Mouse (Mus musculus) olfactory bulb, adult 2 months (tissue): ENCODE results near the gene Hist1h2be. TPM values are rescaled to one million over a fixed set of nuclear protein-coding genes. Genes with fewer than 3 reads are reported as not detected.
"Not testable (repeated sequence)": the region's sequence is repeated elsewhere in the genome, so short reads cannot be mapped to it uniquely, and the experiment has no call there.

Experiments
- H3K27ac ChIP-seq: fragments of 200-500 bp; 2 replicates; pipeline ENCODE4 v1.5.1; 2012; ENCODE audit warnings: low read depth, low read length; ENCODE audit not compliant: insufficient read depth
- H3K4me1 ChIP-seq: fragments of 200-500 bp; 2 replicates; pipeline ENCODE4 v1.6.1; 2012; ENCODE audit warnings: low read length; ENCODE audit not compliant: control insufficient read depth, insufficient read depth
- H3K4me3 ChIP-seq: fragments of 200-500 bp; 2 replicates; pipeline ENCODE4 v1.5.1; 2012; ENCODE audit warnings: mild to moderate bottlenecking, low read depth, low read length, moderate library complexity; ENCODE audit not compliant: insufficient read depth
- CTCF ChIP-seq: fragments of 200-500 bp; IDR thresholded peaks from 2 replicates; pipeline ENCODE4 v1.5.1; 2012; ENCODE audit warnings: low read depth, mild to moderate bottlenecking, low read length, moderate library complexity; ENCODE audit not compliant: insufficient read depth
- POLR2A ChIP-seq: fragments of 200-500 bp; IDR thresholded peaks from 2 replicates; pipeline ENCODE4 v1.6.1; 2012; ENCODE audit warnings: mild to moderate bottlenecking, low read depth, low read length, moderate library complexity; ENCODE audit not compliant: insufficient read depth
- WGBS: fragments of 180-500 bp; shearing (Covaris S2); methylation state at CpG from one replicate; pipeline ENCODE4 v1.1.7; 2018; 5-methylcytosine and 5-hydroxymethylcytosine counted together
- polyA plus RNA-seq: library from polyadenylated mRNA; stranded (reverse); fragments of >200 nt; gene quantifications from 2 replicates; pipeline ENCODE4 v1.2.4, GENCODE M21; 2012; ENCODE audit warnings: low replicate concordance; ENCODE audit not compliant: missing spikeins, insufficient read depth, insufficient read length

Gene Hist1h2be
- polyA plus RNA-seq, result not detected in 2 replicates

- Histone ChIP-seq H3K4me1 (no peaks in the 10 kb centered on the region), H3K27ac (peak within 1 kb of the TSS; percentile 98), H3K4me3 (peak within 1 kb of the TSS; percentile 60)
- WGBS, result under 1% methylated on average over 27 of the region's 27 CpGs
- TF ChIP-seq CTCF, result no peak
These were observed at the start of gene Hist1h2be for GRCm38 (mm10) chr13:23620733-23621531. TSS of gene Hist1h2be (minus strand) at chr13:23621124.

- H3K4me3 ChIP-seq, result no peak overlapping the region
- TF ChIP-seq CTCF, result no peak
- TF ChIP-seq POLR2A, result no peak
- H3K4me1 ChIP-seq, result no peaks in the 10 kb centered on the region
- 59% methylated on average over 3 of the region's 3 CpGs for WGBS
- H3K27ac ChIP-seq, result no peak overlapping the region
These were observed 41.6 kb upstream of the Hist1h2be start for GRCm38 (mm10) chr13:23662536-23662935.

GRCm38 (mm10) chr13:23659636-23660366 is 38.9 kb upstream of the Hist1h2be start:
- no peak for TF ChIP-seq POLR2A
- no peak for TF ChIP-seq CTCF
- WGBS, result 31% methylated on average over 6 of the region's 6 CpGs

GRCm38 (mm10) chr13:23630653-23631052 is 9.7 kb upstream of the Hist1h2be start:
- TF ChIP-seq CTCF (no peak), POLR2A (no peak)
- Histone ChIP-seq H3K4me3 (no peak overlapping the region), H3K4me1 (no peaks in the 10 kb centered on the region), H3K27ac (no peak overlapping the region)
- 38% methylated on average over 1 of the region's 1 CpGs for WGBS

More at GRCm38 (mm10) chr13:23659636-23660366, 38.9 kb upstream of the Hist1h2be start:
- no peak overlapping the region for H3K27ac ChIP-seq
- no peaks in the 10 kb centered on the region for H3K4me1 ChIP-seq
- H3K4me3 ChIP-seq, result no peak overlapping the region

DNA sequence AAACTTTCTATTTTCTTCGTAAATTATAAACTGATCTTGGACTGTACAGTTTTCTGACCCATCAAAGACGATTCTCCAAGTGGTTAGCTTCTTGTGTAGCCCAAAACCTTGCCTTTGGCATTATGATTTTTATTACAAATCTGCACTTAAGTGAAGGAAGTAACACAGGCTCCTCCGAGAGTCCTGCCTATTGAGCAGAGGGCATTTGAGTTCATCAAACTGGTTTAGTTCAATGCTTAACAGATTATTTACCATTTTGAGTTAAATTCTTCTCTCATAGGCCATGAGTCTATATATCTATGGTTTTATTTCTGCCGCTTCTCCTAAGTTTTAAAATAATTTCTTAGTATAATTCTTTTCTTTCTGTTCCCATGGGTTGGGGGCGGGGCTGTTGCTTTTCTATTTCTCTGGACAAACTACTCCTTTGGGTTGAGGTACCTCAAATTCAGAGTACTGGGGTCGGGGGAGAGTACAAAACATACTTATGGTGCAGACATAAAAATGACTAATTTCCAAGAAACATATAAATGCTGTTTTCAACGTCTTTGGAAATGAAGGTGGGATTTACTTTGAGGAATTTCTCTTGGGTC is 2.0 kb upstream of the Hist1h2be start:
- peak overlapping the region; percentile 40; the same call in 1 of the 2 replicates for H3K27ac ChIP-seq
- WGBS, result 20% methylated on average over 7 of the region's 7 CpGs
- no peak overlapping the region for H3K4me3 ChIP-seq
- no peak for TF ChIP-seq POLR2A
- no peak for TF ChIP-seq CTCF
- no peaks in the 10 kb centered on the region for H3K4me1 ChIP-seq

- WGBS, result under 1% methylated on average over 53 of the region's 53 CpGs
- Histone ChIP-seq H3K4me3 (peak within 1 kb of the TSS; percentile 50), H3K27ac (peak within 1 kb of the TSS; percentile 76)
- H3K4me1 ChIP-seq, result not testable (repeated sequence)
- TF ChIP-seq POLR2A, result peak; percentile 93
These were observed 1.3 kb upstream of the Hist1h2be start, which contains the start of gene Hist1h1e for GRCm38 (mm10) chr13:23622175-23622671. TSS of gene Hist1h1e (minus strand) at chr13:23622558.

GRCm38 (mm10) chr13:23621532-23622174 is 729 bp upstream of the Hist1h2be start:
- no peak for TF ChIP-seq POLR2A
- TF ChIP-seq CTCF, result no peak
- Histone ChIP-seq H3K4me3 (peak overlapping the region; percentile 50), H3K4me1 (no peaks in the 10 kb centered on the region), H3K27ac (peak overlapping the region; percentile 76)
- under 1% methylated on average over 18 of the region's 18 CpGs for WGBS

GRCm38 (mm10) chr13:23620056-23620732 is 730 bp downstream of the Hist1h2be start:
- 14% methylated on average over 12 of the region's 12 CpGs for WGBS
- Histone ChIP-seq H3K4me1 (no peaks in the 10 kb centered on the region), H3K4me3 (peak overlapping the region; percentile 60), H3K27ac (peak overlapping the region; percentile 98)
- no peak for TF ChIP-seq POLR2A
- TF ChIP-seq CTCF, result no peak
